Mouse (Mus musculus): ENCODE data around the gene Mid1. TPM values are rescaled to one million over a fixed set of nuclear protein-coding genes. Genes with fewer than 3 reads are reported as not detected.
"Not testable (repeated sequence)": the region's sequence is repeated elsewhere in the genome, so short reads cannot be mapped to it uniquely, and the experiment has no call there.

Gene Mid1
- polyA plus RNA-seq, 1 experiment: 54.0 TPM

- not testable (repeated sequence) for H3K79me2 ChIP-seq (ENCODE audit: control insufficient read depth, insufficient read depth); H3K36me3 ChIP-seq (ENCODE audit: control insufficient read depth, insufficient read depth); H3K27me3 ChIP-seq (ENCODE audit: control insufficient read depth, insufficient read depth, insufficient read length)
- peak overlapping the region; percentile 28 for H3K4me3 ChIP-seq
- H3ac ChIP-seq (ENCODE audit: control insufficient read depth, insufficient read length): peak overlapping the region; percentile 0
- peak; percentile 21 for TF ChIP-seq E2F4 (IDR thresholded peaks at IDR 0.05; ENCODE audit: insufficient read depth)
- peak overlapping the region; percentile 92 for H3K4me2 ChIP-seq (ENCODE audit: low read depth)
These were observed 311.9 kb downstream of the Mid1 start for GRCm38 (mm10) chrX:169996926-169997325.

GRCm38 (mm10) chrX:169997456-169997853, 312.5 kb downstream of the Mid1 start:
- not testable (repeated sequence) for H3K79me2 ChIP-seq (ENCODE audit: control insufficient read depth, insufficient read depth)
- peak overlapping the region; percentile 0 for H3ac ChIP-seq (ENCODE audit: control insufficient read depth, insufficient read length)
- H3K4me2 ChIP-seq (ENCODE audit: low read depth): peak overlapping the region; percentile 92

GRCm38 (mm10) chrX:169997854-169998456, 313.0 kb downstream of the Mid1 start:
- not testable (repeated sequence) for H3K36me3 ChIP-seq (ENCODE audit: control insufficient read depth, insufficient read depth); H3K27me3 ChIP-seq (ENCODE audit: control insufficient read depth, insufficient read depth, insufficient read length); H3K79me2 ChIP-seq (ENCODE audit: control insufficient read depth, insufficient read depth)
- Histone ChIP-seq H3K4me3 (peak overlapping the region; percentile 28), H3ac (ENCODE audit: control insufficient read depth, insufficient read length) (peak overlapping the region; percentile 0), H3K4me2 (ENCODE audit: low read depth) (peak overlapping the region; percentile 92)

More at GRCm38 (mm10) chrX:169997456-169997853, 312.5 kb downstream of the Mid1 start:
- not testable (repeated sequence) for H3K36me3 ChIP-seq (ENCODE audit: control insufficient read depth, insufficient read depth); H3K27me3 ChIP-seq (ENCODE audit: control insufficient read depth, insufficient read depth, insufficient read length)
- H3K4me3 ChIP-seq: peak overlapping the region; percentile 28

- H3K4me3 ChIP-seq: not testable (repeated sequence)
These were observed 313.7 kb downstream of the Mid1 start for GRCm38 (mm10) chrX:169998559-169999219.

GRCm38 (mm10) chrX:169999226-169999883, 314.4 kb downstream of the Mid1 start:
- not testable (repeated sequence) for H3K79me2 ChIP-seq (ENCODE audit: control insufficient read depth, insufficient read depth); H3K36me3 ChIP-seq (ENCODE audit: control insufficient read depth, insufficient read depth); H3K27me3 ChIP-seq (ENCODE audit: control insufficient read depth, insufficient read depth, insufficient read length); H3ac ChIP-seq (ENCODE audit: control insufficient read depth, insufficient read length); H3K4me2 ChIP-seq (ENCODE audit: low read depth); H3K4me3 ChIP-seq

More at GRCm38 (mm10) chrX:169998559-169999219, 313.7 kb downstream of the Mid1 start:
- H3K27me3 ChIP-seq (ENCODE audit: control insufficient read depth, insufficient read depth, insufficient read length); H3K79me2 ChIP-seq (ENCODE audit: control insufficient read depth, insufficient read depth); H3ac ChIP-seq (ENCODE audit: control insufficient read depth, insufficient read length); H3K4me2 ChIP-seq (ENCODE audit: low read depth); H3K36me3 ChIP-seq (ENCODE audit: control insufficient read depth, insufficient read depth): not testable (repeated sequence)

GRCm38 (mm10) chrX:169999912-170000641, 315.1 kb downstream of the Mid1 start:
- H3K4me2 ChIP-seq (ENCODE audit: low read depth); H3K36me3 ChIP-seq (ENCODE audit: control insufficient read depth, insufficient read depth); H3K4me3 ChIP-seq; H3K79me2 ChIP-seq (ENCODE audit: control insufficient read depth, insufficient read depth); H3K27me3 ChIP-seq (ENCODE audit: control insufficient read depth, insufficient read depth, insufficient read length); H3ac ChIP-seq (ENCODE audit: control insufficient read depth, insufficient read length): not testable (repeated sequence)

GRCm38 (mm10) chrX:170000642-170001387, 315.8 kb downstream of the Mid1 start:
- not testable (repeated sequence) for H3K4me2 ChIP-seq (ENCODE audit: low read depth); H3K36me3 ChIP-seq (ENCODE audit: control insufficient read depth, insufficient read depth); H3K4me3 ChIP-seq; H3K27me3 ChIP-seq (ENCODE audit: control insufficient read depth, insufficient read depth, insufficient read length); H3ac ChIP-seq (ENCODE audit: control insufficient read depth, insufficient read length); H3K79me2 ChIP-seq (ENCODE audit: control insufficient read depth, insufficient read depth)

GRCm38 (mm10) chrX:170001388-170001695, 316.3 kb downstream of the Mid1 start:
- not testable (repeated sequence) for H3K4me3 ChIP-seq; H3ac ChIP-seq (ENCODE audit: control insufficient read depth, insufficient read length); H3K27me3 ChIP-seq (ENCODE audit: control insufficient read depth, insufficient read depth, insufficient read length); H3K36me3 ChIP-seq (ENCODE audit: control insufficient read depth, insufficient read depth); H3K79me2 ChIP-seq (ENCODE audit: control insufficient read depth, insufficient read depth); H3K4me2 ChIP-seq (ENCODE audit: low read depth)

GRCm38 (mm10) chrX:170002510-170003197, 317.7 kb downstream of the Mid1 start:
- H3K36me3 ChIP-seq (ENCODE audit: control insufficient read depth, insufficient read depth); H3K4me2 ChIP-seq (ENCODE audit: low read depth); H3K27me3 ChIP-seq (ENCODE audit: control insufficient read depth, insufficient read depth, insufficient read length); H3K4me3 ChIP-seq; H3K79me2 ChIP-seq (ENCODE audit: control insufficient read depth, insufficient read depth); H3ac ChIP-seq (ENCODE audit: control insufficient read depth, insufficient read length): not testable (repeated sequence)

- not testable (repeated sequence) for H3K79me2 ChIP-seq (ENCODE audit: control insufficient read depth, insufficient read depth); H3K4me2 ChIP-seq (ENCODE audit: low read depth); H3K4me3 ChIP-seq; H3ac ChIP-seq (ENCODE audit: control insufficient read depth, insufficient read length); H3K27me3 ChIP-seq (ENCODE audit: control insufficient read depth, insufficient read depth, insufficient read length); H3K36me3 ChIP-seq (ENCODE audit: control insufficient read depth, insufficient read depth)
These were observed 318.5 kb downstream of the Mid1 start for GRCm38 (mm10) chrX:170003536-170003935.

GRCm38 (mm10) chrX:170004236-170004635, 319.2 kb downstream of the Mid1 start:
- H3K4me3 ChIP-seq; H3K27me3 ChIP-seq (ENCODE audit: control insufficient read depth, insufficient read depth, insufficient read length); H3K79me2 ChIP-seq (ENCODE audit: control insufficient read depth, insufficient read depth); H3ac ChIP-seq (ENCODE audit: control insufficient read depth, insufficient read length); H3K4me2 ChIP-seq (ENCODE audit: low read depth); H3K36me3 ChIP-seq (ENCODE audit: control insufficient read depth, insufficient read depth): not testable (repeated sequence)

Measured in myocyte (in vitro differentiated cells).